Mouse (Mus musculus): ENCODE results near the gene Naaladl1. TPM values are rescaled to one million over a fixed set of nuclear protein-coding genes. Genes with fewer than 3 reads are reported as not detected.

The Naaladl1 gene
- 0.13 and 0.21 TPM in 2 replicates for polyA plus RNA-seq (2012; rRNA removed)

GRCm38 (mm10) chr19:6105586-6105985 is at the start of gene Naaladl1:
Gene Naaladl1, plus strand, starts transcription at chr19:6105782.
- H3K4me1 ChIP-seq (ENCODE audit: control insufficient read depth, insufficient read depth, low read length), result no peaks in the 10 kb centered on the region
- no peak within 1 kb of the TSS for H3K27ac ChIP-seq (ENCODE audit: insufficient read depth, low read length)
- H3K4me3 ChIP-seq (ENCODE audit: insufficient read depth, low read length), result no peak within 1 kb of the TSS
- no peak for TF ChIP-seq POLR2A (IDR thresholded peaks at IDR 0.05; ENCODE audit: extremely low read depth, insufficient read depth, low read length)
- TF ChIP-seq CTCF (IDR thresholded peaks at IDR 0.05; ENCODE audit: extremely low read depth, insufficient read depth, low read length), result no peak

- no peak overlapping the region for H3K27ac ChIP-seq (ENCODE audit: insufficient read depth, low read length)
- TF ChIP-seq CTCF (IDR thresholded peaks at IDR 0.05; ENCODE audit: extremely low read depth, insufficient read depth, low read length) (no peak), POLR2A (IDR thresholded peaks at IDR 0.05; ENCODE audit: extremely low read depth, insufficient read depth, low read length) (no peak)
- peak overlapping the region; percentile 57; the same call in 1 of the 2 replicates for H3K4me3 ChIP-seq (ENCODE audit: insufficient read depth, low read length)
- H3K4me1 ChIP-seq (ENCODE audit: control insufficient read depth, insufficient read depth, low read length), result peaks cover 3% of the 10 kb centered on the region; the same call in 1 of the 2 replicates
Measured at GRCm38 (mm10) chr19:6056696-6057095, 48.9 kb upstream of the Naaladl1 start.

- Histone ChIP-seq H3K4me3 (ENCODE audit: insufficient read depth, low read length) (peak within 1 kb of the TSS; percentile 57), H3K4me1 (ENCODE audit: control insufficient read depth, insufficient read depth, low read length) (peaks cover 5% of the 10 kb centered on the region; the same call in 1 of the 2 replicates), H3K27ac (ENCODE audit: insufficient read depth, low read length) (peak within 1 kb of the TSS; percentile 66)
- peak; percentile 83; the same call in 1 of the 2 replicates for TF ChIP-seq POLR2A (IDR thresholded peaks at IDR 0.05; ENCODE audit: extremely low read depth, insufficient read depth, low read length)
- TF ChIP-seq CTCF (IDR thresholded peaks at IDR 0.05; ENCODE audit: extremely low read depth, insufficient read depth, low read length), result no peak
Measured at GRCm38 (mm10) chr19:6057313-6058096, 48.1 kb upstream of the Naaladl1 start, which contains the start of the genes Mrpl49 and Fau. Gene Mrpl49, minus strand, starts transcription at chr19:6057785. Gene Fau, plus strand, starts transcription at chr19:6057844.

DNA sequence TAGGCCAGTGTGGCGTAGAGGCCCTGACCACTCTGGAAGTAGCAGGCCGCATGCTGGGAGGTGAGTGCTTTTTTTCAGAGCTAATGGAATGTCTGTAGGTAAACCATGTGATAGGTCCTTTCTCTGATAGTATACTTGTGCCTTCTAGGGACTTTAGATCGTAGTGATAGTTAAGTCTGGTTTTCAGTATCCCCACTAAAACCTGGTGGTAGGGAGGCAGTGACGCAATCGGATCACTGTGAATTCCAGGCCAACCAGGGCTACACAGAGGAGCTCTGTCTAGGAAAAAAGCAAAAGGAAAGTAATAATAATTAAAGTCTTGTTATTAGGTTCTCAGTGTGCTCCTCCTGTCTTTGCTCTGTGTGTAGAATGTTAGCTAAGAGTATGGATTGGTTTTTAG is 47.1 kb upstream of the Naaladl1 start:
- Histone ChIP-seq H3K27ac (ENCODE audit: insufficient read depth, low read length) (no peak overlapping the region), H3K4me1 (ENCODE audit: control insufficient read depth, insufficient read depth, low read length) (peaks cover 7% of the 10 kb centered on the region; the same call in 1 of the 2 replicates), H3K4me3 (ENCODE audit: insufficient read depth, low read length) (peak overlapping the region; percentile 57)
- no peak for TF ChIP-seq CTCF (IDR thresholded peaks at IDR 0.05; ENCODE audit: extremely low read depth, insufficient read depth, low read length)
- no peak for TF ChIP-seq POLR2A (IDR thresholded peaks at IDR 0.05; ENCODE audit: extremely low read depth, insufficient read depth, low read length)

GRCm38 (mm10) chr19:6058966-6059365 is 46.6 kb upstream of the Naaladl1 start:
- TF ChIP-seq POLR2A (IDR thresholded peaks at IDR 0.05; ENCODE audit: extremely low read depth, insufficient read depth, low read length), result no peak
- TF ChIP-seq CTCF (IDR thresholded peaks at IDR 0.05; ENCODE audit: extremely low read depth, insufficient read depth, low read length), result no peak
- Histone ChIP-seq H3K4me3 (ENCODE audit: insufficient read depth, low read length) (peak overlapping the region; percentile 57; the same call in 1 of the 2 replicates), H3K27ac (ENCODE audit: insufficient read depth, low read length) (no peak overlapping the region), H3K4me1 (ENCODE audit: control insufficient read depth, insufficient read depth, low read length) (peaks cover 7% of the 10 kb centered on the region; the same call in 1 of the 2 replicates)

GRCm38 (mm10) chr19:6061021-6061533 is 44.5 kb upstream of the Naaladl1 start, which contains the start of gene Znhit2:
Gene Znhit2, plus strand, starts transcription at chr19:6061192.
- peak within 1 kb of the TSS; percentile 61 for H3K27ac ChIP-seq (ENCODE audit: insufficient read depth, low read length)
- TF ChIP-seq POLR2A (IDR thresholded peaks at IDR 0.05; ENCODE audit: extremely low read depth, insufficient read depth, low read length), result peak; percentile 63; the same call in 1 of the 2 replicates
- TF ChIP-seq CTCF (IDR thresholded peaks at IDR 0.05; ENCODE audit: extremely low read depth, insufficient read depth, low read length), result no peak
- peaks cover 7% of the 10 kb centered on the region; the same call in 1 of the 2 replicates for H3K4me1 ChIP-seq (ENCODE audit: control insufficient read depth, insufficient read depth, low read length)
- H3K4me3 ChIP-seq (ENCODE audit: insufficient read depth, low read length), result peak within 1 kb of the TSS; percentile 67

- peak overlapping the region; percentile 67 for H3K4me3 ChIP-seq (ENCODE audit: insufficient read depth, low read length)
- TF ChIP-seq POLR2A (IDR thresholded peaks at IDR 0.05; ENCODE audit: extremely low read depth, insufficient read depth, low read length), result peak; percentile 35; the same call in 1 of the 2 replicates
- no peak for TF ChIP-seq CTCF (IDR thresholded peaks at IDR 0.05; ENCODE audit: extremely low read depth, insufficient read depth, low read length)
- peak overlapping the region; percentile 61 for H3K27ac ChIP-seq (ENCODE audit: insufficient read depth, low read length)
- peaks cover 7% of the 10 kb centered on the region for H3K4me1 ChIP-seq (ENCODE audit: control insufficient read depth, insufficient read depth, low read length)
Measured at GRCm38 (mm10) chr19:6061641-6062302, 43.8 kb upstream of the Naaladl1 start.

DNA sequence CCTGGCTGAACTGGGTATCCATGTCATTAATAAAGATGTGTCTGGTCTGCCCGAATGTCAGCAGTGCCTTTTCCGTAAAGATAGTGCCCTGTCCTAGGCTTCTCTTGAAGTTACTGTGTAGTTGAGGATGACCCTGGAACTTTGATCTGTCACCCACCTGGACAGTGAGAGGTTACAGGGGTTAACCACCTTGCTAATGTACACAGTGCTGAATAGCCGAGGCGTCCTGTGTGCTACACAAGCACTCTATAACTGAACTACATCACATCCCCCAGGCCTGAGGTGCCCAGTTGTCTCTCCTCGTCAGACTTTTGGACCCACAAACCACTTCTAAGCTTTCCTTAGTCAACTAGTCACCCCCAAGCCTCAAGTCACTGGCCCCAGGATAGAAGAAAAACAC is 43.2 kb upstream of the Naaladl1 start:
- TF ChIP-seq CTCF (IDR thresholded peaks at IDR 0.05; ENCODE audit: extremely low read depth, insufficient read depth, low read length) (no peak), POLR2A (IDR thresholded peaks at IDR 0.05; ENCODE audit: extremely low read depth, insufficient read depth, low read length) (0 out of 2 replicates have a peak, but pooled peaks have one; percentile 3)
- H3K4me1 ChIP-seq (ENCODE audit: control insufficient read depth, insufficient read depth, low read length), result peaks cover 7% of the 10 kb centered on the region
- H3K4me3 ChIP-seq (ENCODE audit: insufficient read depth, low read length), result peak overlapping the region; percentile 67
- no peak overlapping the region for H3K27ac ChIP-seq (ENCODE audit: insufficient read depth, low read length)

DNA sequence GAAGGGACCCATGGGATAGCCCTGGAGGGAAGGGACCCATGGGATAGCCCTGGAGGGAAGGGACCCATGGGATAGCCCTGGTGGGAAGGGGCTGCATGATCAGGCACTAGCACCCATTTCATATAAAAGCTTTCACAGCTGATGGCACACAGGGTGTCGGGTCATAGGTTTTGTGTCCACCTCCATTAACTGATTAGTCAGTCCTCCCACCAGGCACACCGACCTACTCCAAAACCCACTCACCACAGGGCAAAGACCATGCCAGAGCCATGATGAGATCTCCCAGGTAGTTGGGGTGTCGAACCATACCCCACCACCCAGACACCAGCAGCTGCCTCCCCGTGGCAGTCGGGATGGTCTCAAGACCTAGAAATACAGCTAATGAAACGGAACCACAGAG is 42.5 kb upstream of the Naaladl1 start:
- TF ChIP-seq POLR2A (IDR thresholded peaks at IDR 0.05; ENCODE audit: extremely low read depth, insufficient read depth, low read length) (no peak), CTCF (IDR thresholded peaks at IDR 0.05; ENCODE audit: extremely low read depth, insufficient read depth, low read length) (no peak)

More for the DNA sequence above, 42.5 kb upstream of the Naaladl1 start:
- no peak overlapping the region; the same call in 1 of the 2 replicates for H3K4me3 ChIP-seq (ENCODE audit: insufficient read depth, low read length)
- peaks cover 7% of the 10 kb centered on the region for H3K4me1 ChIP-seq (ENCODE audit: control insufficient read depth, insufficient read depth, low read length)
- H3K27ac ChIP-seq (ENCODE audit: insufficient read depth, low read length), result no peak overlapping the region
